Mouse (Mus musculus): Measurements from ENCODE around the gene Arhgap1. TPM values are rescaled to one million over a fixed set of nuclear protein-coding genes. Genes with fewer than 3 reads are reported as not detected.

The Arhgap1 gene
- polyA plus RNA-seq (2017; shearing (Covaris generic)) = 100 to 1,000 TPM; 158 to 212 TPM

DNA sequence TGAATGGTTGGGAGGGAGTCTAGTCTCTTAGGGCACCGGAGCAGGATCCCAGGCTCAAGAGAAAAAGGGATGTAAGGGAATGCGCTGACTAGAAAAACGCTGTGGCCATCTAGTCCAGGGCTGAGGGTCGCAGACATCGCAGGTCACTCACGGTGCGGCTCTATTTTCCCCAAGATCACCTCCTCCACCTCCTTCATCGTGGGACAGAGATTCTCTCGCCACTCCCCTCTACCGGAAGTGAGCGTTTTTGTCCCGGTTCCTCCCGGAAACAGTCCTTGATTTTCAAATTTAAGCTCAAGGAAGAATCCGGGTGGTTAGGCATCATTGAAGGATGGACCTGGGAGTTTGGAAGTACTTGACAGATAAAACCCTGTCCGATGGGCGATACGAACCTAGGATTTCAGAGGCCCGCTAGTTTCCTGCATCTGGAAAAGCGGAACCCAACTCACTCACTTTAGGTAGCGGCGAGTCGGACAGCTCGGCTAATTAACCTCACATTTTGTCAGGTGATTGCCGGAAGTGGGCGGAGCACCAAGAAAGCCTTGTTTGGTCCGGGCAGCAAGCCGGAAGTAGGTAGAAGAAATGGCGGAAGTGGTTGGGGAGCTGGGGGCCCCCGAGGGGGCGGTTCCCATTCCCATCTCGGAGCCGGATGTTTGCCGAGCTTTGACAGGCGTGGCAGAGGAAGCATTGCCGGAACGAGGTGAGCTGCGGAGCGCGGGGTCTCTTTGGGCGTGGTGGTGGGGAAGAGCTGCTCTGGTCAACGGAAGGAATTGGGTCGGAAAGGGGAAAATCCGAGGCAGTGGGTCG is at the start of gene Arhgap1, which contains the start of gene Zfp408:
Arhgap1 (plus strand) TSS at position 308 of the 807 bp plus-strand sequence.
Zfp408 (minus strand) TSS at position 239 of the 807 bp plus-strand sequence.

DNA sequence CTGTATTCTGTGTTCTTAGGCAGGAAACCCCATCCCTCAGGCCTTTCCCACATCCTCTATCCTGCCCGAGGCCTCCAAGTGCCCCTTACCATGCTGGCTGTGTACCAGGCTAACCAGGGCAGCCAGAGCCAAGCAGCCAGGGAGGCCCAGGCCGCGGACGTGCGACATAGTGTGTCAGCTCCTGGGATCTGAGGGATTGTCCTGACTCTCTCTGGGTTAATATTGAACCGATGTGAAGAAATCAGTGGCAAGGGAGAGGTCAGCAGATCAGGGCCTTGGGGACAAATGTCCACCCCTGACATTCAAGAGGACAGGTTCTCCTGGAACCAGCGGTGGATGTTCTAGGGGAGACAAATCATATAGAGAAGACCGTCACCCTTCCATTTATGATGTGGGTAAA is 13.4 kb upstream of the Arhgap1 start, which contains the start of gene F2:
F2 (minus strand) TSS at position 186 of the 400 bp plus-strand sequence.

DNA sequence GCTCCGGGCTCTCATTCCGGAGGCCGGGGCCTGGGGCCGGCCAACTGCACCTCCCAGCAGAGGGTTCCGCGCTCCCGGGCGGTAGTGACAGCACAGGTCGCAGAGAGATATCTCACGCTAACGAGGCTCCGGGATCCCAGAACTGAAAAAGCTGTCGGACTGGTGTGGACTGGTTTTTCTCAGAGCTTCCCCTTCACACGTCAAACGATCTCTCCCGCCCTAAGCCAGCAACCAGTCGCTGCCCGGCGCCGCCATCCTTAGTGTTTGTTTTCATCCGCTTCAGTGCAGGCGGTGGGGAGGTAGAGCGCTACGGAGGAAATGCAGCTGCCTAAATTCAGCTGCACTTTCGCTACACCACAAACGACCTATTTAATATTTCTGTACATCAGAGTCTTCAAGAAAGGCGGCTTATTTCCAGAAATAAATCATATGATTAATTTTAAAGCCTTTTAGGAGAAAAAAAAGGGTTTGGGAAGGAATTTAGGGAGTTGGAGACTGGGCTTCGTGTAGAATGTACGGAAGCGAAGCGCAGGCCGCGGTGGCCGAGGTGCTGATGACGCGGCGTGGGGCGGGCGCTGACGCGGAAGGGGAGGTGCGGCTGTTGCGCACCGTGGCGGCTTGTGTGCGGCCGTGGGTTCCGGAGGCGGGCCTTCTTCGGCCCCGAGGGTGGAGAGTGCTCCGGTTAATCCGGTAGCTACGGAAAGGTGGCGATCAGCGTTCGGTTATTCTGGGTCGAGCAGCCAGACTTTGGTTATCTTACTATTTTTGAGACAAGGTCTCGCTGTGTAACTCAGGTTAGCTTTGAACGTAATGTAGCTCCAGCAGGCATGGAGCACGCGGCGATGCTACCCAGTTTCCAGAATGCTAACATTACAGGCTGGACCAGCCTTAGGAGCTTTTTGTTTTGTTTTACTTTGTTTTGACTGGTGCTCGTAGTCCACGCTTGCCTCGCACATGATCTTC is 60.9 kb downstream of the Arhgap1 start, which contains the start of the genes Atg13 and Harbi1:
Atg13 (minus strand) TSS at position 305 of the 963 bp plus-strand sequence.
Harbi1 (plus strand) TSS at position 581 of the 963 bp plus-strand sequence.

Other genes with a start within 250 kb of the Arhgap1 start
- 10 to 100 TPM; 12.5 to 23.5 TPM for gene 1110051M20Rik, start 205.2 kb upstream of the Arhgap1 start, polyA plus RNA-seq (2017; shearing (Covaris generic))
- under 1 TPM; 0.17 to 0.89 TPM for gene Lrp4, start 192.3 kb upstream of the Arhgap1 start, polyA plus RNA-seq (2017; shearing (Covaris generic))
- 10 to 100 TPM; 30.3 to 39.9 TPM for gene Ckap5, start 123.1 kb upstream of the Arhgap1 start, polyA plus RNA-seq (2017; shearing (Covaris generic))
- gene F2, start 13.4 kb upstream of the Arhgap1 start, polyA plus RNA-seq (2017; shearing (Covaris generic)) = under 1 TPM; 0.47 to 0.48 TPM
- 10 to 100 TPM; 23.4 to 25.3 TPM for gene Zfp408, start 69 bp upstream of the Arhgap1 start, polyA plus RNA-seq (2017; shearing (Covaris generic))
- 10 to 100 TPM; 45.6 to 53.8 TPM for gene Atg13, start 60.7 kb downstream of the Arhgap1 start, polyA plus RNA-seq (2017; shearing (Covaris generic))
- gene Harbi1, start 61.0 kb downstream of the Arhgap1 start, polyA plus RNA-seq (2017; shearing (Covaris generic)) = 10 to 100 TPM; 10.8 to 12.8 TPM
- gene Ambra1, start 80.3 kb downstream of the Arhgap1 start, polyA plus RNA-seq (2017; shearing (Covaris generic)) = 10 to 100 TPM; 42.6 to 45.0 TPM